Mouse (Mus musculus) T-helper 2 cell (primary cell): ENCODE measurements at regions not wholly inside any gene's neighbourhood (a gene's known extent, or its start where the extent isn't known, plus 50 kb on each side); places are given as distances from the start of the nearest gene placed in this dataset.
"Not testable (repeated sequence)": the region's sequence is repeated elsewhere in the genome, so short reads cannot be mapped to it uniquely, and the experiment has no call there.

Experiments
- in situ Hi-C: fragments of 300-600 bp; cut with MboI, MseI; formaldehyde crosslinking; loops from one replicate; pipeline ENCODE4 v1.15.1; 2025; ENCODE audit warnings: high pct_unique_total_duplicates

DNA sequence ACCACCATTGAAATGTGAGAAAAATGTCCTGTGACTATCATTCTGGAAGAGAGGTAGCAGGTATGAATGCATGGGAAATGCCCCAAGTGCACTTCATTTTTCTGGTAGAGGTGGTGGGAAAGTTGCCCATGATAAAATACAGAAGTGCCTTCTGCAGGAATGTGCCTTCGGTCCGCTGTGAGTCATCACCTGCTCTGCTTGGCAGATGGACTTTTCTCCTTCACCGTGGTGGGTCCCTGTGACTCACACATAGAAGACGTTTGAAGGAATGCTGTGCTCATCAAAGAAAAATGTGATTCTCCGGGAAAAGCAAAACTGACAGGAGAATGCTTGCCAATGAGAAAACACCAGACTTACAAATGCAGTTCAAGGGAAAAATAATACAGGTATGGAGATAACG, 126.8 kb downstream of the Tnfsf18 start:
- in situ Hi-C loops = no loop called here

DNA sequence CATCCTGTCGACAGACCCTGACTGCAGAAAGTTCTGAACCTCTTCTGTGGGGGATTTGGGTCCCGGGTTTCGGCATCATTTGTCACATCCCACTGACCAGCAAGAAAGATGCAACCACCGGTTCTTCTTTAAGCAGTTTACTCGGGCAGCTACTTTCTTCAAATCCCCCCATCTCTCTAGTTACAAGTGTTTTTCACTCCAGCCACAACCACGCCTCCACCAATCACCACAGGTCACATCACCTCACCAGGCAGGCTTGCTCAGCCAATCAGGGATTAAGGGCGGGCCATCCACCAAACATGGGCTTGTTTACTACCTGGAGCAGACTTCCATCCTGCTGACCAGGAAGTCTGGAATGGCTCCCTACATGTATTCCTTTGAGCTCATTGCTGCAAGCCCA, 119.6 kb downstream of the Tnfsf18 start:
- in situ Hi-C loops = not testable (repeated sequence)

DNA sequence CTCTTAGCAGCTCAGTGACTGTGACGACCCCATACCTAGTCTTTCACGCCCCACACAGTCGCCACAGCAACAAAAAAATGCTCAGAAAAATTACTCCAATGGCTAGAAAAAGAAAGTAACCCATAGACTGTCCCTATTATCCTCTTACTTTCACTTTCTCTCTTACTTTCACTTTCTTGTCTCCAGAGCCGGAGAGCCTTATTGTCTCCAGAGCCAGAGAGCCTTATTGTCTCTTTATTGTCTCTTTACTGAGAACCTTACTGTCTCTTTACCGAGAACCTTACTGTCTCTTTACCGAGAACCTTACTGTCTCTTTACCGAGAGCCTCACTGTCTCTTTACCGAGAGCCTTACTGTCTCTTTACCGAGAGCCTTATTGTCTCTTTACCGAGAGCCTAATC, 119.2 kb downstream of the Tnfsf18 start:
- in situ Hi-C loops = not testable (repeated sequence)

DNA sequence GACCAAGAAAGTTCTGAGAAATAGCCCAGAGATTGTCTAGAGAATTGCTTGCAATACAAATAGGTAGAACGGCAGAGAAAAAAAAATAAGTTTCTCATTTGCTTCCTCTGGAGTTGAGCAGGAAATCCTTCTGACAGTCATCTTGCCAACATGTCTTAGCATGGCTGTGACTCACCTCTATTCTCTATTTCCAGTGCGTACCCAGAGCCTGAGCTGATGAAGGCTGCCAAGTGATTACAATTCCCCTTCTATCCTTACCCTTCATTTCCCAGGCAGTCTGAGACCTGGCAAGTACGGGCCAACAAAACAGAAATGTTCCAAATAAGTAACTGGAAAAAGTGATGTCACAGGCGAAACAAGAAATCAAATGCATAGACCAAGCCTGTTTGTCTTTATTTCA, 113.0 kb downstream of the Tnfsf18 start:
- in situ Hi-C loops = no loop called here

DNA sequence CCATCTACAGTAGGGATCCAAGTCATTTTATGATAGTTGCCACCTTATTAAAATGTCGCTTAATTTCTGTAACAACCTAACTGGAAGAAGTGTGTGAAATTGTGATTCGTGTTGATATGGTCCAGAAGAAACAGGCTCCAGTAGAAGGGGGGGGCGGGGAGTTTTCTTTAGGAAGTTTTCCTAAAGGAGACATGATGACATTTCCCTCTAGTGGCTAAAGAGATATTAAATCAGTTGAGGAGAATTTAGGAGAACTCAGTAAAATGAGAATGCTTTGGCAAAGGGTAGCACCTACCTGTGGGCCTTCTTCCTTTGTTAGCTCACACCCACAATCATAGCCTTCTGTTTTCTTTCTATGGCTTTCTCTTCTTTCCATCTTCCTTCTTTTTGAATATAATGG, 107.7 kb downstream of the Tnfsf18 start:
- in situ Hi-C loops = no loop called here

DNA sequence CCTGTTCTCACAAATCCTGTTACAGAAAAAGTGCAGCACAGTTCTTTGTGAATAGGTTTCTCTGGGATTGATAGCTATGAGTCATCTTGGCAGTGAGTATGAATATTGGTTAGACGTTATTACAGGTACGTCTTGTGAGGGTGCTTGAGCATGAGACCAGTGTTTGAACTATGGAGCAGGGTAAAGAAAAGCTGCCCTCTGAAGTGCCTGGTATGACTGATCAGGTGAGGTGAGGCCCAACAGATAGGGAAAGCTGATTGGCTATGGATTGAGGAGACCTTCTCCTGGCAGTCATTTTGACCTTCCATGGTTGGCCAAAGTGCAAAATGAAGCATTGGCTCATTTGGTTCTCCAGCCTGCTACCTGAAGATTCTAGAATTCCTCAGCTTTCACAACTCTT, 106.7 kb downstream of the Tnfsf18 start:
- in situ Hi-C loops = no loop called here

DNA sequence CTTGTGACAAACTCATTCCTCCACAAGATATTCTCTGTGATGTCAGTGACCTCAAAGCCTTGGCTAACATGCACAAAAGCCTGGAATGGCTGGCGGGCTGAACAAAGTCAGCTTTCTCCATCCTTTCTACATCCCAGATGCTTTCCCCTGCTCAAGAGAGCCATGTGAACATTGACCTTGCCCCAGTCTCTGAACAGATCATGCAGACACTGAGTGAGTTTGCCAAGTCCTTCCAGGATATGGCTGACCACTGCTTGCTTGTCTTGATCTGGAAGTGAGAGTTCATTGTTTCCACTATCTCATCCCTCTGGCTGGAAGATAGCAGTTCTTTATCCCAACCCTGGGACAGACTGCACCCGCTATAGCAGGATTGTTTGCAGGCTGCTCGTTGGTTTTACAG, 103.7 kb downstream of the Tnfsf18 start:
- in situ Hi-C loops = no loop called here

DNA sequence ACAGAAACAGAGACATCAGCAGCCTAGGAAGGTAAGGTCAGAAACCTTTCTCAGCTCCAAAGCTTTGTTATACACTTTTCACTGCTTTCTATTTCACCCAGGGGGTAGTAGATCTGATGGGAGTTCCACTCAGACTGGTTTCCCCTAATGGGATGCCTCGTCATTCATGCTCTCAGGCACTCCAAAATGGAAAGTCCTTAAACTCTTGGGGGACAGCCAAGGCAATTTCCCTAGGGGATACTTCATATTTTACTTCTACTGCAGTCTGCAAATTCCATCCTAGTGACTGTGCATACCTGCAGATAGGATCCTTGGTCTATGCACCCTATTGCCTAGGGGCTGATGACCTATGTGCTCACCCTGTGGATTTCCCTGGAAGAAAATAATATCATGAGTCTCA, 82.1 kb downstream of the Tnfsf18 start:
- in situ Hi-C loops = no loop called here

DNA sequence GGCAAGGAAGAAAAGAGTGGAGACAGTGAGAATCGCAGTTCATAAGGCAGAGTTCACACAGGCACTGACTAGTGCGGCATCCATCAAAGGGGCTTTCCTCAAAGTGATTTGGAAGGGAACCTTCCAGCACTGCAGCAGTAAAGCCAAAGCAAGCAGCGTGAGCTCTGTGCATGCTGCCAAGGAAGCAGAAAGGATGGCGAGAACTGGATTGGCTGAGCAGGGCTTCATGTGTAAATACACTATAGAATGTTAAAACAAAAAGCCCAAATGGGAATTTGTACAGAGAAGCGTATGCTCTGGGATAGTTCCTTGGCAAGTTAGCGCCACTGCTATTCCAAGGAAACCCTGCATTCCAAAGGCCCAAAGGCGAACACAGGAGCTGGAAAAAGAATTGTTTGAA, 81.5 kb downstream of the Tnfsf18 start:
- in situ Hi-C loops = no loop called here

DNA sequence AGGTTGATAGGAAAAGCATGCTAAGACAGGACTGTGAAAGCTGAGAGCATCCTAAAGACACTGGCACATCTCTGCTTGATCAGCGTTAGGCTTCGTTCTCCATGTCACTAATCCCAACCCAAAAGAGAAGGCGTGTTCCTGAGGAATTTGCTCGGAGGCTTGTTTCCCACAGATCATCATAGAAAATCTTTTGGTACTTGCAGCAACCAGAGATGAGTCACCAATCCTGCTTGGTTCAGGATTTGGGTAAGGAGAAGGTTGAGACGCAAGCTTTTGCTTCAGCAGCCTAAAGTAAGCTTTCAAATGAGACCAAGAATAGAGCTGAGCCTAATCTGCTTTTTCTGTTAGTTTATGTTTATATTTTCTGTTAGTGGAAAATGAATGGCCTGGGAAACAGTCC, 80.7 kb downstream of the Tnfsf18 start:
- in situ Hi-C loops = no loop called here

DNA sequence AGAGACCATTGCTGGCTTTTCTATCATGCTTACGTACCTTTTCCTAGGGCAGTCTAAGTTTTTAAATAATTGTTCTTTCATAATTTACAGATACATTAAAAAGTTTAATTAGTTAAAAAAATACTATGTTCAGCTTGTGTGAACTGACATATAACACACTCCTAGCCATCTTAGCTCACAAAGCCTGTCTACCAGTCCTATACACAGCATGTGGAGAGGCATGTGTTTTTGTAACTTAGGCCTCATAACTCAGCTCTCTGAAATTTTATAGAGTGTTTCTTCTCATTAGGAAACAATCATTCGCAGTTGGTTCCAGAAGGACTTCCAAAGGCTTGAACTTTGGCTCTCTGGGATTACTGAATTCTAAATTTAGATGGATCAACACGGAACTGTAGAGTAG, 76.3 kb downstream of the Tnfsf18 start:
- in situ Hi-C loops = no loop called here

DNA sequence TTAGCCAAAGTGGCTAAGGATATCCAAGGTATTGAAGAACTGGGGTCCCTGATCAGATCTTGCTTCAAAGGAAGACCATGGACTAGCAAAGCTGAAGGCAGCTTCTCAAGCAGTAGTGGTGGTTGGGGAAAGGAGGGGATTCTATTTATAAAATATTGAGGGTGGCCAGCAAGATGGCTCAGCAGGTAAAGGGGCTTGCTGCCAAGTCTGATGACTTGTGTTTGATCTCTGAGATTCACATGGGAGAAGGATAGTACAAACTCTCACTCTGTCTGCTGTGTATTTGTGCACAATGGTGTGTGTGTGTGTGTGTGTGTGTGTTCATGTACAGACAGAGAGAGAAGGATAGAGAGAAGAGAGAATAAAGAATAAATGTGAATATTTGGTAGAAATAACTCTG, 73.4 kb downstream of the Tnfsf18 start:
- in situ Hi-C loops = no loop called here

DNA sequence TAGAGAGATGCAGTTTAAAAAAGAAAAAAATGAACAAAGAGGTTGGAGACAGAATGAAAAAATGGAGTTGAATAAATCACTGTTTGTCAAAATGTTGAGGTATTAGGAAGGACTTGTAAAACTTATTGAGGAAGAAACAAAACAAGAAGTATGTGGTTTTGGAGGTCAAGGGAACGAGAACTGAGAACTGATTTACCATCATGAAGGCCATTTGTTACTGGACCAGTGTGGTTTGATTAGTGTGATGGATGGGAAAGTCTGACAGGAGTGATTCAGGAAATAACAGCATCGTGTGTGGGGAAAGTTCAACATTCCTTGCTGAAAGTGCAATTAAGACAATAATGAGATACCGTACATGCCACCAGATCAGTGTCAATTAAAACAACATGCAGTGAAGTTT, 65.9 kb downstream of the Tnfsf18 start:
- in situ Hi-C loops = no loop called here
